Mouse (Mus musculus): ENCODE results near the gene Zfp956. TPM values are rescaled to one million over a fixed set of nuclear protein-coding genes. Genes with fewer than 3 reads are reported as not detected.
A peak's percentile ranks its signal among the peaks of the same experiment; 100 is the strongest.

Gene Zfp956
- polyA plus RNA-seq, 1 experiment, result 1.9 TPM

DNA sequence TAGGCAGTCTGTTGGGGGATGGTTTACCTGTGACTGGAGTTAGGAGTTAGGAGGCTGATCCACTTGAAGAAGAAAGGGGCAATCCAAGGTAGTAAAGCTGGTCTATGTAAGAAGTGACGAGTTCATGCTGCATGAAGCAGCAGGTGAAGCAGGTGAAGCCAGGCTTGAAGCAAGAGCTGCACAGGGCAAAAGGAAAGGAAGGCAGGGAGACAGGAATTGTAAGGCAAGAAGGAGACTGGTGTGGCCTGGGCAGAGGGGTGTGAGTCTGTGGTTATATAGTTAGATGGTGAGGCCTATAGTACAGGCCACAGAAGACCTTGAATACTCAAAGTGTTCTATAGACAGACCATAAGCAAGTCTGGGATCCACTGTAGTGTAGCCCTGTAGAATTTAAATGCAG lies 44.2 kb upstream of the Zfp956 start:
- Histone ChIP-seq H3K27me3 (ENCODE audit: control insufficient read depth, insufficient read depth, insufficient read length) (no peaks in the 10 kb centered on the region), H3K79me2 (ENCODE audit: control insufficient read depth, insufficient read depth) (no peaks in the 10 kb centered on the region), H3ac (ENCODE audit: control insufficient read depth, insufficient read length, low read depth) (no peak overlapping the region), H3K4me3 (ENCODE audit: insufficient read depth, poor library complexity, severe bottlenecking) (no peak overlapping the region), H3K36me3 (ENCODE audit: control insufficient read depth, insufficient read depth) (peaks cover 27% of the 10 kb centered on the region), H3K79me3 (ENCODE audit: low read depth) (no peaks in the 10 kb centered on the region)
- no peak for TF ChIP-seq CEBPB (IDR thresholded peaks at IDR 0.05; ENCODE audit: low read depth)
- no peak for TF ChIP-seq USF1 (IDR thresholded peaks at IDR 0.05; ENCODE audit: low read depth)
- TF ChIP-seq FOSL1 (IDR thresholded peaks at IDR 0.05; ENCODE audit: insufficient read depth, low read length, poor library complexity, severe bottlenecking), result no peak
- TF ChIP-seq MYOD1 (IDR thresholded peaks at IDR 0.05; ENCODE audit: control insufficient read depth, insufficient read length, low read depth), result no peak
- TF ChIP-seq MAX (IDR thresholded peaks at IDR 0.05), result no peak
- TF ChIP-seq CTCF (IDR thresholded peaks at IDR 0.05; ENCODE audit: control insufficient read depth, insufficient read depth, insufficient read length), result no peak
- TF ChIP-seq MYOG (IDR thresholded peaks at IDR 0.05; ENCODE audit: control insufficient read depth, extremely low read depth, insufficient read length), result no peak

DNA sequence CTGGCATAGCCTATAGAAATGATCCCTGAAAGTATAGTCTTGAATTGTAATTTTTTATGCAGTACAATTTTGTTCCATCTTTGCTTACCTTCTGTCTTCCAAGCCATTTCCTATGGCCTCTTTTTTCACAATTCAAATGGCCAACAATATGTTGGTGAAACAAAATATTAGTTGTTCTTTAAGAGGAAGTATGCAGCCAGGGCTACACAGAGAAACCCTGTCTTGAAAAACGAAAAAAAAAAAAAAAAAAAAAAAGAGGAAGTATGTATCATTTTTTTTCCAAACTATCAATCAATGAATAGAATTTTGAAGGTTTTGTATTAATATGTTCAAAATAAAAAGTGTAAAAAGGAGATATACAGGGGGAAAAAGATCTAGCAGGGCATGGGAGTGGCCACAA lies 41.5 kb upstream of the Zfp956 start:
- H3K4me3 ChIP-seq (ENCODE audit: insufficient read depth, poor library complexity, severe bottlenecking), result no peak overlapping the region
- no peaks in the 10 kb centered on the region for H3K27me3 ChIP-seq (ENCODE audit: control insufficient read depth, insufficient read depth, insufficient read length)
- no peak overlapping the region for H3ac ChIP-seq (ENCODE audit: control insufficient read depth, insufficient read length, low read depth)
- peaks cover 3% of the 10 kb centered on the region for H3K36me3 ChIP-seq (ENCODE audit: control insufficient read depth, insufficient read depth)
- TF ChIP-seq FOSL1 (IDR thresholded peaks at IDR 0.05; ENCODE audit: insufficient read depth, low read length, poor library complexity, severe bottlenecking), result no peak
- TF ChIP-seq CTCF (IDR thresholded peaks at IDR 0.05; ENCODE audit: control insufficient read depth, insufficient read depth, insufficient read length), result no peak
- no peak for TF ChIP-seq MYOD1 (IDR thresholded peaks at IDR 0.05; ENCODE audit: control insufficient read depth, insufficient read length, low read depth)
- TF ChIP-seq USF1 (IDR thresholded peaks at IDR 0.05; ENCODE audit: low read depth), result no peak
- TF ChIP-seq MYOG (IDR thresholded peaks at IDR 0.05; ENCODE audit: control insufficient read depth, extremely low read depth, insufficient read length), result no peak
- TF ChIP-seq MAX (IDR thresholded peaks at IDR 0.05), result no peak
- no peak for TF ChIP-seq CEBPB (IDR thresholded peaks at IDR 0.05; ENCODE audit: low read depth)
- no peaks in the 10 kb centered on the region for H3K79me3 ChIP-seq (ENCODE audit: low read depth)
- no peaks in the 10 kb centered on the region for H3K79me2 ChIP-seq (ENCODE audit: control insufficient read depth, insufficient read depth)

GRCm38 (mm10) chr6:47912991-47913390 lies 40.2 kb upstream of the Zfp956 start:
- Histone ChIP-seq H3K79me2 (ENCODE audit: control insufficient read depth, insufficient read depth) (no peaks in the 10 kb centered on the region), H3ac (ENCODE audit: control insufficient read depth, insufficient read length, low read depth) (no peak overlapping the region), H3K36me3 (ENCODE audit: control insufficient read depth, insufficient read depth) (no peaks in the 10 kb centered on the region), H3K79me3 (ENCODE audit: low read depth) (no peaks in the 10 kb centered on the region), H3K27me3 (ENCODE audit: control insufficient read depth, insufficient read depth, insufficient read length) (no peaks in the 10 kb centered on the region), H3K4me3 (ENCODE audit: insufficient read depth, poor library complexity, severe bottlenecking) (no peak overlapping the region)
- TF ChIP-seq CEBPB (IDR thresholded peaks at IDR 0.05; ENCODE audit: low read depth), result no peak
- TF ChIP-seq CTCF (IDR thresholded peaks at IDR 0.05; ENCODE audit: control insufficient read depth, insufficient read depth, insufficient read length), result no peak

- Histone ChIP-seq H3K79me2 (ENCODE audit: control insufficient read depth, insufficient read depth) (peaks cover 15% of the 10 kb centered on the region), H3K79me3 (ENCODE audit: low read depth) (peaks cover 13% of the 10 kb centered on the region), H3K4me3 (ENCODE audit: insufficient read depth, poor library complexity, severe bottlenecking) (no peak overlapping the region), H3ac (ENCODE audit: control insufficient read depth, insufficient read length, low read depth) (no peak overlapping the region), H3K36me3 (ENCODE audit: control insufficient read depth, insufficient read depth) (no peaks in the 10 kb centered on the region), H3K27me3 (ENCODE audit: control insufficient read depth, insufficient read depth, insufficient read length) (no peaks in the 10 kb centered on the region)
- TF ChIP-seq MYOD1 (IDR thresholded peaks at IDR 0.05; ENCODE audit: control insufficient read depth, insufficient read length, low read depth) (no peak), CEBPB (IDR thresholded peaks at IDR 0.05; ENCODE audit: low read depth) (no peak), MAX (IDR thresholded peaks at IDR 0.05) (no peak), CTCF (IDR thresholded peaks at IDR 0.05; ENCODE audit: control insufficient read depth, insufficient read depth, insufficient read length) (no peak), USF1 (IDR thresholded peaks at IDR 0.05; ENCODE audit: low read depth) (no peak)
These were observed 36.1 kb upstream of the Zfp956 start for GRCm38 (mm10) chr6:47917051-47917450.

GRCm38 (mm10) chr6:47918768-47919274 lies 34.4 kb upstream of the Zfp956 start:
- Histone ChIP-seq H3K36me3 (ENCODE audit: control insufficient read depth, insufficient read depth) (peaks cover 3% of the 10 kb centered on the region), H3K79me3 (ENCODE audit: low read depth) (peaks cover 29% of the 10 kb centered on the region), H3K79me2 (ENCODE audit: control insufficient read depth, insufficient read depth) (peaks cover 32% of the 10 kb centered on the region), H3K4me3 (ENCODE audit: insufficient read depth, poor library complexity, severe bottlenecking) (no peak overlapping the region), H3ac (ENCODE audit: control insufficient read depth, insufficient read length, low read depth) (no peak overlapping the region), H3K27me3 (ENCODE audit: control insufficient read depth, insufficient read depth, insufficient read length) (no peaks in the 10 kb centered on the region)
- no peak for TF ChIP-seq MAX (IDR thresholded peaks at IDR 0.05)
- no peak for TF ChIP-seq USF1 (IDR thresholded peaks at IDR 0.05; ENCODE audit: low read depth)
- TF ChIP-seq MYOD1 (IDR thresholded peaks at IDR 0.05; ENCODE audit: control insufficient read depth, insufficient read length, low read depth), result no peak
- no peak for TF ChIP-seq MYOG (IDR thresholded peaks at IDR 0.05; ENCODE audit: control insufficient read depth, extremely low read depth, insufficient read length)
- TF ChIP-seq CEBPB (IDR thresholded peaks at IDR 0.05; ENCODE audit: low read depth), result no peak
- no peak for TF ChIP-seq FOSL1 (IDR thresholded peaks at IDR 0.05; ENCODE audit: insufficient read depth, low read length, poor library complexity, severe bottlenecking)
- no peak for TF ChIP-seq CTCF (IDR thresholded peaks at IDR 0.05; ENCODE audit: control insufficient read depth, insufficient read depth, insufficient read length)

GRCm38 (mm10) chr6:47919646-47920446 lies 33.3 kb upstream of the Zfp956 start:
- H3K36me3 ChIP-seq (ENCODE audit: control insufficient read depth, insufficient read depth), result peaks cover 3% of the 10 kb centered on the region
- no peaks in the 10 kb centered on the region for H3K27me3 ChIP-seq (ENCODE audit: control insufficient read depth, insufficient read depth, insufficient read length)
- H3K79me2 ChIP-seq (ENCODE audit: control insufficient read depth, insufficient read depth), result peaks cover 43% of the 10 kb centered on the region
- H3K79me3 ChIP-seq (ENCODE audit: low read depth), result peaks cover 39% of the 10 kb centered on the region
- H3ac ChIP-seq (ENCODE audit: control insufficient read depth, insufficient read length, low read depth), result peak overlapping the region; percentile 51
- no peak for TF ChIP-seq USF1 (IDR thresholded peaks at IDR 0.05; ENCODE audit: low read depth)
- TF ChIP-seq MAX (IDR thresholded peaks at IDR 0.05), result no peak
- no peak for TF ChIP-seq CTCF (IDR thresholded peaks at IDR 0.05; ENCODE audit: control insufficient read depth, insufficient read depth, insufficient read length)
- TF ChIP-seq MYOG (IDR thresholded peaks at IDR 0.05; ENCODE audit: control insufficient read depth, extremely low read depth, insufficient read length), result no peak
- TF ChIP-seq CEBPB (IDR thresholded peaks at IDR 0.05; ENCODE audit: low read depth), result no peak
- TF ChIP-seq FOSL1 (IDR thresholded peaks at IDR 0.05; ENCODE audit: insufficient read depth, low read length, poor library complexity, severe bottlenecking), result no peak
- TF ChIP-seq MYOD1 (IDR thresholded peaks at IDR 0.05; ENCODE audit: control insufficient read depth, insufficient read length, low read depth), result no peak
- peak overlapping the region; percentile 71 for H3K4me3 ChIP-seq (ENCODE audit: insufficient read depth, poor library complexity, severe bottlenecking)

Measured in C2C12 (cell line).